ENCODE assay signal across 21 mouse cellular contexts in genomic region chr11:95001584-95002347, GRCm38 (mm10). TPM values are rescaled to one million over a fixed set of nuclear protein-coding genes. Genes with fewer than 3 reads are reported as not detected.
DNase-seq lines count a peak whose midpoint lies in the region; ATAC-seq and TF ChIP-seq lines count a peak whose summit lies in the region.
"Had no signal": no experiment of that assay in that cellular context is flagged by ENCODE, and none has a peak within 500 bp of the region (broad histone marks: within the 10 kb centered on the region; RNA-seq: fewer than 3 reads in every experiment).

No protein-coding gene starts in this region.

- H3K4me1 ChIP-seq in cerebellum, adult 2 months (ENCODE audit: control insufficient read depth, insufficient read depth, low read length): peaks cover 72% of the 10 kb centered on the region
- peaks cover 81% of the 10 kb centered on the region for H3K4me1 ChIP-seq in heart, embryonic 10.5 days
- H3K4me1 ChIP-seq in liver, embryonic 13.5 days (replicated peaks): peaks cover 99% of the 10 kb centered on the region

- H3K27ac ChIP-seq in cerebellum, adult 2 months (ENCODE audit: insufficient read depth, low read length): peak overlapping the region; percentile 4; the same call in 1 of the 2 replicates
- H3K27ac ChIP-seq in heart, embryonic 10.5 days: peak overlapping the region; percentile 66; the same call in 1 of the 2 replicates
- H3K27ac ChIP-seq in liver, embryonic 13.5 days: peak overlapping the region; percentile 60

- H3K9me3 ChIP-seq in heart, embryonic 10.5 days: no peaks in the 10 kb centered on the region
- H3K9me3 ChIP-seq in liver, embryonic 13.5 days (replicated peaks): no peaks in the 10 kb centered on the region
- H3K9me3 ChIP-seq: forebrain, embryonic 12.5 days had no signal

- intact Hi-C loops in heart, postnatal 25 days (cut with DNase I): loop anchor here (2.0 kb wide), 1 partner anchor 63 kb away; no protein-coding TSS in a partner anchor

- no peak for ATAC-seq in liver, embryonic 13.5 days (ENCODE audit: low read depth)

- H3K36me3 ChIP-seq in heart, embryonic 10.5 days: peaks cover 89% of the 10 kb centered on the region
- peaks cover 84% of the 10 kb centered on the region for H3K36me3 ChIP-seq in liver, embryonic 13.5 days

- no peak overlapping the region for H3K4me3 ChIP-seq in cerebellum, adult 2 months (replicated peaks; ENCODE audit: insufficient read depth, low read depth, low read length)
- no peak overlapping the region for H3K4me3 ChIP-seq in heart, embryonic 10.5 days
- H3K4me3 ChIP-seq in liver, embryonic 13.5 days (replicated peaks): no peak overlapping the region
- H3K4me3 ChIP-seq: forebrain, embryonic 12.5 days; myocyte had no signal

- peak overlapping the region; percentile 30; the same call in 1 of the 2 replicates for H3K9ac ChIP-seq in liver, embryonic 13.5 days

- no peak overlapping the region for H3K4me2 ChIP-seq in liver, embryonic 13.5 days

- peak; percentile 27 to 34 for DNase-seq in cerebellum, adult 2 months
- no peak for DNase-seq in cerebellum, postnatal 4 days (ENCODE audit: low spot score in 2 of 2)
- DNase-seq in heart, embryonic 10.5 days (ENCODE audit: low spot score): no peak
- no peak for DNase-seq in heart, postnatal 25 days (ENCODE audit: low spot score)
- DNase-seq in liver, embryonic 13.5 days: no peak
- DNase-seq in liver: no peak
- DNase-seq in thymus, postnatal 4 days: peak; percentile 20
- no peak for DNase-seq in thymus, postnatal 10 days (ENCODE audit: low spot score in 2 of 2)

- WGBS in cerebellum, adult 2 months: 41% methylated on average over 21 of the region's 21 CpGs
- 88% methylated on average over 21 of the region's 21 CpGs for WGBS in heart, embryonic 10.5 days
- WGBS in liver, embryonic 13.5 days (ENCODE audit: insufficient replicate concordance): 86% methylated on average over 21 of the region's 21 CpGs

- TF ChIP-seq CTCF in cerebellum, adult 2 months (IDR thresholded peaks at IDR 0.05; ENCODE audit: borderline replicate concordance, insufficient read depth, low read depth, low read length): no peak

- no peaks in the 10 kb centered on the region for H3K27me3 ChIP-seq in cerebellum, adult 2 months (ENCODE audit: control insufficient read depth, insufficient read depth, low read length)
- H3K27me3 ChIP-seq in heart, embryonic 10.5 days (ENCODE audit: insufficient read depth, poor library complexity, severe bottlenecking): no peaks in the 10 kb centered on the region
- no peaks in the 10 kb centered on the region for H3K27me3 ChIP-seq in liver, embryonic 13.5 days
- H3K27me3 ChIP-seq: CH12.LX; forebrain, embryonic 12.5 days had no signal

- TF ChIP-seq POLR2A in cerebellum, adult 2 months (IDR thresholded peaks at IDR 0.05; ENCODE audit: borderline replicate concordance, insufficient read depth, low read length): no peak

RNA-seq across cellular contexts. Expression of gene Samd14, which starts 7.9 kb away (rescaled TPM):
- 80.7 and 89.4 TPM in 2 replicates for polyA plus RNA-seq in cerebellum, adult 2 months (2012; rRNA removed)
- polyA plus RNA-seq in heart, embryonic 10.5 days (2016; fragmentation: Nextera tagmentation; extraction: Ambion mirVana): 15.1 and 18.8 TPM in 2 replicates
- 1 to 10 TPM; 1.2 to 1.5 TPM for total RNA-seq in heart, postnatal 25 days (2021)
- 35.4 and 36.3 TPM in 2 replicates for polyA plus RNA-seq in liver, embryonic 13.5 days (2015; fragmentation: Nextera tagmentation; extraction: Ambion mirVana)

RNA-seq across cellular contexts. Expression of gene Ppp1r9b, which starts 10.9 kb away (rescaled TPM):
- 149 and 153 TPM in 2 replicates for polyA plus RNA-seq in cerebellum, adult 2 months (2012; rRNA removed)
- polyA plus RNA-seq in heart, embryonic 10.5 days (2016; fragmentation: Nextera tagmentation; extraction: Ambion mirVana): 8.5 and 12.5 TPM in 2 replicates
- 10 to 100 TPM; 45.5 to 52.6 TPM for total RNA-seq in heart, postnatal 25 days (2021)
- polyA plus RNA-seq in liver, embryonic 13.5 days (2015; fragmentation: Nextera tagmentation; extraction: Ambion mirVana): 10.0 and 10.6 TPM in 2 replicates

RNA-seq across cellular contexts. Expression of gene Sgca, which starts 25.6 kb away (rescaled TPM):
- 1.9 and 3.9 TPM in 2 replicates for polyA plus RNA-seq in cerebellum, adult 2 months (2012; rRNA removed)
- 12.5 and 25.8 TPM in 2 replicates for polyA plus RNA-seq in heart, embryonic 10.5 days (2016; fragmentation: Nextera tagmentation; extraction: Ambion mirVana)
- 100 to 1,000 TPM; 142 to 163 TPM for total RNA-seq in heart, postnatal 25 days (2021)
- polyA plus RNA-seq in liver, embryonic 13.5 days (2015; fragmentation: Nextera tagmentation; extraction: Ambion mirVana): 0.21 and 0.28 TPM in 2 replicates
- total RNA-seq: adrenal gland, postnatal 14 days; granulocyte monocyte progenitor cell, adult 5-6 weeks; neutrophil, adult 5-6 weeks had no signal
- polyA plus RNA-seq: forebrain, embryonic 12.5 days; intestine, embryonic 14.5 days; liver, adult 2 months had no signal

RNA-seq across cellular contexts. Expression of gene Hils1, which starts 34.4 kb away (rescaled TPM):
- not detected in 2 replicates for polyA plus RNA-seq in cerebellum, adult 2 months (2012; rRNA removed)
- polyA plus RNA-seq in heart, embryonic 10.5 days (2016; fragmentation: Nextera tagmentation; extraction: Ambion mirVana): 0.22 TPM in 1 of 2 replicates, not detected in the other
- not detected for total RNA-seq in heart, postnatal 25 days (2021)
- not detected in 2 replicates for polyA plus RNA-seq in liver, embryonic 13.5 days (2015; fragmentation: Nextera tagmentation; extraction: Ambion mirVana)
- total RNA-seq: adrenal gland, postnatal 14 days; CH12.LX; granulocyte monocyte progenitor cell, adult 5-6 weeks; heart, postnatal 14 days; layer of hippocampus, postnatal 36 days; left cerebral cortex, postnatal 36 days; liver, adult 2 months; neutrophil, adult 5-6 weeks had no signal
- polyA plus RNA-seq: forebrain, embryonic 12.5 days; intestine, embryonic 14.5 days; large intestine, adult 2 months; liver, adult 2 months; stomach, embryonic 14.5 days had no signal

RNA-seq across cellular contexts. Expression of gene Pdk2, which starts 39.4 kb away (rescaled TPM):
- 219 and 247 TPM in 2 replicates for polyA plus RNA-seq in cerebellum, adult 2 months (2012; rRNA removed)
- polyA plus RNA-seq in heart, embryonic 10.5 days (2016; fragmentation: Nextera tagmentation; extraction: Ambion mirVana): 27.4 and 41.1 TPM in 2 replicates
- total RNA-seq in heart, postnatal 25 days (2021): 100 to 1,000 TPM; 377 to 397 TPM
- 5.8 and 8.6 TPM in 2 replicates for polyA plus RNA-seq in liver, embryonic 13.5 days (2015; fragmentation: Nextera tagmentation; extraction: Ambion mirVana)
- total RNA-seq: CH12.LX had no signal

Comparison
In these comparisons a context has a peak if more than half of its experiments do, and no peak if none do; other contexts are left out.
1. DNase-seq: peak in cerebellum, adult 2 months (2 of 2) and thymus, postnatal 4 days (single experiment); none in cerebellum, postnatal 4 days (0 of 2), heart, embryonic 10.5 days (single experiment), heart, postnatal 25 days (single experiment), liver, embryonic 13.5 days (single experiment), liver (single experiment) and thymus, postnatal 10 days (0 of 2).
2. H3K27ac ChIP-seq: peak in every context shown above with its lines; median percentile 66 in heart, embryonic 10.5 days; 60 in liver, embryonic 13.5 days; 4 in cerebellum, adult 2 months.
3. RNA of gene Ppp1r9b, which starts 10.9 kb away (polyA plus RNA-seq): 149 to 153 TPM in cerebellum, adult 2 months; 8.5 to 12.5 TPM in heart, embryonic 10.5 days and 10.0 to 10.6 TPM in liver, embryonic 13.5 days; every median in the first group is over 10 times any median in the second.